Mouse (Mus musculus) Patski (cell line): ENCODE measurements around the gene 2410004P03Rik. TPM values are rescaled to one million over a fixed set of nuclear protein-coding genes. Genes with fewer than 3 reads are reported as not detected.

ENCODE experiments used
- ATAC-seq: fragments of 100-300 bp; one replicate; pipeline ENCODE4 v1.8.0; 2021
- CTCF ChIA-PET: fragments of 350-600 bp; sonication (Branson Sonifier 250); formaldehyde crosslinking; loops from one replicate; lab custom pipeline; 2022; ENCODE audit warnings: inconsistent platforms; lab: Charles Lee
- POLR2A ChIA-PET: fragments of 350-600 bp; sonication (Branson Sonifier 250); formaldehyde crosslinking; loops from one replicate; lab custom pipeline; 2022; ENCODE audit warnings: antibody characterized with exemption, inconsistent platforms; lab: Charles Lee
- DNase-seq: peaks from one replicate; pipeline ENCODE4 v3.0.0-alpha.2; 2011; ENCODE audit warnings: low read depth, low spot score
- H3K27me3 ChIP-seq: fragments of 371-371 bp; one replicate; pipeline ENCODE4 v1.5.1; 2021
- CTCF ChIP-seq: fragments of 100-300 bp; IDR thresholded peaks from one replicate; pipeline ENCODE4 v1.5.1; 2021
- in situ Hi-C: fragments of 300-500 bp; cut with MboI; formaldehyde crosslinking; loops from 3 replicates; pipeline ENCODE4 v1.11.1; 2018; ENCODE audit warnings: low pct_unique_long_range_greater_than_20kb, mixed read lengths
- polyA plus RNA-seq: library from polyadenylated mRNA; unstranded; gene quantifications from one replicate; pipeline ENCODE4 v1.2.3, GENCODE M21; 2021

The 2410004P03Rik gene
- polyA plus RNA-seq, 1 experiment from 2014 or later: not detected

DNA sequence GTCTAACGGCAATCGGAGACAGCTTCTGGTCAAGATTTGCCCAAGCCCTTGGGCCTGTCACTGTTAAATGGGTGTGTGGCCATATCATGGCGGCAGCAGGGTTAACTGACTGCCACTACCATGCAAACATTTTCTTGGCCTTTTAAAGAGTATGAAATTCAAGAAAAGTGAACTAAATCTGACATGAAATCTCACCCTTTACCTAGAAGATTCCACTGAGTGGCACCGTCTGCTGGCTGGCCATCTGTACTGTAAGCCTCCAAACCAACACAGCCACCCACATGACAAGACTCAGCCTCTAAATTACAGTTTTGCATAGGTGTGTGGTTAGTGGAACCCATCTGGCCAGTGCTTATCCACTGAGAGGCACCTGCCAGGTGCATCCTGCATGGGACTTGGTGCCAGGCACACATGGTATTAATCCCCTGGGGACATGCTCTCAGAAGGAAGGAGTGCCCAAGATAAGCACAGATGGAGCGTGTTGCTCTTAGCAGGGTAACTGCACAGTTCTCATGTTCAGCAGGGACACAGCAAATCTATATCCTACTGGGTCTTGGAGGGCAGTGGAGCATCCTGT is 14.6 kb downstream of the 2410004P03Rik start:
- DNase-seq (no peak), ATAC-seq (no peak)
- no peak for TF ChIP-seq CTCF
- no peaks in the 10 kb centered on the region for H3K27me3 ChIP-seq
- in situ Hi-C loops: no loop called here
- POLR2A ChIA-PET: no interaction called here
- CTCF ChIA-PET: interaction anchor here (1.4 kb wide), 1 partner anchor 18 kb away, joined by 5 read pairs; no protein-coding TSS in a partner anchor

DNA sequence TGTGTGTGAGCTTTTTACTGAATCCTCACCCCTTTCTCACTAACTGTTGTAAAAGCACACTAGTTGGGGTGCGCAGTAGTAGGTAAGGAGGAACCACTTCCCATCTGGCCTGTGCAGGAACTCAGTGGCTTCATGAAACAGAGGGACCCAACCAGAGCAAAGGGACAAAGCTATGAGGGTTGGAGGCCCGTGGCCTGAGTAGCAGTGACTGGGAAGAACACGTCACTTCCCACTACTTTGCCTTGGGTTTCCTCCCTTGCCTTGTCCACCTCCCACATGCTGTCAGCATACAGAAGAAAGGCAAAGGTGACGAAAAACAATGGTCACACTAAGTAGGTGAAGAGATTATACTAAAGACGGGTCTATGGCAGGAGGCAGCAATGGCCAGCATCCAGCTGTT is 15.2 kb downstream of the 2410004P03Rik start:
- in situ Hi-C loops: no loop called here
- CTCF ChIA-PET: interaction anchor here (1.4 kb wide), 1 partner anchor 19 kb away, joined by 5 read pairs; no protein-coding TSS in a partner anchor
- no peak for TF ChIP-seq CTCF
- POLR2A ChIA-PET: no interaction called here
- H3K27me3 ChIP-seq: no peaks in the 10 kb centered on the region
- no peak for DNase-seq
- ATAC-seq: no peak

DNA sequence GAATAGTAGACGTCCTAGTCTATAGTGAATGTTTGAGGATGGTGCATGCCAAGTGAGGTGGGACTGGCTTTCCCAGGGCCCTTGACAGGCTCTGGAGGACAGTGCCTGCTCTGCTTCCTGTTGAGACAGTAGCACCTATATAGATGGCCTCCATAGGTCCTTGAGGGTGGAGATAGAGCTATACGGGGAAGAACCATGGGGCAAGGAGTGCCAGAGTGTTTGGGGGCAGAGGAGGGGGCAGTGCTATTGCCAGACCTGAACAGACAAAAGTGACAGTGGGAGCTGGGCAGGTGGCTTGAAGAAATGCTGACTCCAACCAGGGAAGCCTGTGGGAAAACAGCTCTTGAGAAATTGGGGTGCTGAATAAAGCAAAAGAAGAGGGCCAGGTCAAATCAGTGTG is 17.2 kb downstream of the 2410004P03Rik start:
- POLR2A ChIA-PET: no interaction called here
- CTCF ChIA-PET: no interaction called here
- no peak for DNase-seq
- in situ Hi-C loops: no loop called here
- TF ChIP-seq CTCF: no peak
- ATAC-seq: no peak
- H3K27me3 ChIP-seq: no peaks in the 10 kb centered on the region

GRCm38 (mm10) chr12:16992355-16992754 is 19.2 kb downstream of the 2410004P03Rik start:
- ChIA-PET CTCF (interaction anchor here (1.2 kb wide), 1 partner anchor 18 kb away, joined by 3 read pairs; no protein-coding TSS in a partner anchor), POLR2A (no interaction called here)
- DNase-seq (no peak), ATAC-seq (no peak)
- no peaks in the 10 kb centered on the region for H3K27me3 ChIP-seq
- no peak for TF ChIP-seq CTCF
- in situ Hi-C loops: no loop called here

GRCm38 (mm10) chr12:16991376-16991775 is 20.2 kb downstream of the 2410004P03Rik start:
- in situ Hi-C loops: no loop called here
- DNase-seq (no peak), ATAC-seq (no peak)
- ChIA-PET POLR2A (no interaction called here), CTCF (interaction anchor here (0.9 to 1.2 kb wide), 2 partner anchors 17 to 44 kb away, joined by 3 read pairs; no protein-coding TSS in a partner anchor)
- TF ChIP-seq CTCF: no peak
- H3K27me3 ChIP-seq: no peaks in the 10 kb centered on the region

DNA sequence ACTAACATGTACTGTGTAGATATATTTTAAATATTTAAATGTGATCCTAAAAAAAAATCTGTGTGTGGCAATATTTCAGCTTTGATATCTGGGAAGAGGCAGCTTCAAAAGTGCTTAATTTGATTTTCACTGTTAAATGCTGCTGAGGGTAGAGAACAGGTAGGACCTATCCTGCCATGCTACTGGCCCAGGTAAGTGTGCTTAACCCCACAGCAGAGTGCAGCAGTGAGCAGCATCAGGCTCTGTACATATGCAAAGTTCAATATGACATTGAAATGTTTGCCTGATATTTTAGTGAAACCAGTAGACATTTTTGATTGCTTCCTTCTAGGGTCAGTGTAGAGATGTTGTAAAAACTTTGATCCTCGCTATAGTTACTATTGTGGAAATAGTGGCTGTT is 25.7 kb downstream of the 2410004P03Rik start:
- ATAC-seq (no peak), DNase-seq (no peak)
- peak; percentile 18 for TF ChIP-seq CTCF
- ChIA-PET POLR2A (no interaction called here), CTCF (no interaction called here)
- in situ Hi-C loops: no loop called here
- no peaks in the 10 kb centered on the region for H3K27me3 ChIP-seq

DNA sequence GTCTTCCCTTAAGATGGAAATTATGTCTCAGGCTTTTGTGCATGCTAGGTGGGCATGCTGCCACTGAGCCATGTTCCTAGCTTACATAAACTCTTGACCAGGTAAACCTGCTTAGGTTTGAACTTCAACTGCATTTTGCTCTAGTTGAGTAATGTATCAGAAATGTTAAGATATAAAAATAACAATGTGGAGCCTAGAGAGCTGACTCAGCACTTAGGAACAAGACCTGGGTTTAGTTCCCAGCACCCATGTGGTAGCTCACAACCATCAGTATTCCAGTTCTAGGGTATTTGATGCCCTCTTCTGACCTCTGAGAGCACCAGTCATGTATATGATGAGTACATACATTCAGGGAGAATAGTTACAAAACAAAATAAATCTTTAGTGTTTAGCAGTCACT is 34.4 kb downstream of the 2410004P03Rik start:
- no peak for TF ChIP-seq CTCF
- ChIA-PET POLR2A (interaction anchor here (1.0 kb wide), 1 partner anchor 11 kb away, joined by 3 read pairs; no protein-coding TSS in a partner anchor), CTCF (interaction anchor here (0.8 kb wide), 1 partner anchor 11 kb away, joined by 3 read pairs; no protein-coding TSS in a partner anchor)
- in situ Hi-C loops: no loop called here
- H3K27me3 ChIP-seq: no peaks in the 10 kb centered on the region
- ATAC-seq (no peak), DNase-seq (no peak)

GRCm38 (mm10) chr12:16966811-16967210 is 44.7 kb downstream of the 2410004P03Rik start:
- DNase-seq: no peak
- ChIA-PET CTCF (interaction anchor here (1.6 to 1.8 kb wide), 2 partner anchors 15 to 138 kb away, joined by 3 to 5 read pairs; no protein-coding TSS in a partner anchor), POLR2A (interaction anchor here (0.6 kb wide), 1 partner anchor 10 kb away, joined by 3 read pairs; no protein-coding TSS in a partner anchor)
- in situ Hi-C loops: no loop called here
- no peak for ATAC-seq
- no peaks in the 10 kb centered on the region for H3K27me3 ChIP-seq
- no peak for TF ChIP-seq CTCF

DNA sequence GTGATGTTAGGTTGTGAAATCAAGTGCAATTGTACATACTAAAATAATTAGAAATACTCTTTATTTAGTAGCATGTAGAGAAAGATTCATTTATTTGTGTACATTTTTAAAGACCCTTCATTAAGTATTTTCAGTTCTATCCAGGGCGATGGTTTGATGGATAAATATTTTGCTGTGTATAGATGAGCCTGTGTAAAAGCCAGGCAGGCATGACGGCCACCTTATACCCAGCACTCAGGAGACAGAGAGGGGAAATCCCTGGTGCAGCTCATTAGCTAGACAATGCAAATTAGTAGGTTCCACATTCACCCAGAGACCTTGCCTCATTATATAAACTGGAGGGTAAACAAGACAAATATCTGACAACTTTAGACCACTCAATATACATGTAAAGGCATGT is 48.2 kb downstream of the 2410004P03Rik start:
- ChIA-PET CTCF (no interaction called here), POLR2A (no interaction called here)
- no peaks in the 10 kb centered on the region for H3K27me3 ChIP-seq
- ATAC-seq (no peak), DNase-seq (no peak)
- no peak for TF ChIP-seq CTCF
- in situ Hi-C loops: no loop called here

DNA sequence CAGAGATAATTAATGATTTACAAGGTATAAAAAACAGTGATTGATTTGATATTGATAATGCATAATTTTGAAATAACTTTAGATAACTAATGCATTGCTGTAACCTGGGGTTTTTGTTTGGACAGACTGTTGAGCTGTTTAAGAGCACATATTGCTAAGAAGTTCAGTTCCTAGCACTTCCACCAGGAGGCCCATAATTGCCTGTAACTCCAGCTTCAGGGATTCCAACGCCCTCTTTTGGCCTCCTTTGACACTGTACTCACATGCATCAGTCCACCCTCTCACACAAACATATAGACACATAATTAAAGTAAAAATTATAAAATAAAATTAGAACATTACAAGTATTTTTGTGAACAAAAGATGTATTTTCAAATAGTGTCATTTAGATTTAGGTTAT is 52.7 kb downstream of the 2410004P03Rik start:
- DNase-seq (no peak), ATAC-seq (no peak)
- in situ Hi-C loops: no loop called here
- CTCF ChIA-PET: interaction anchor here (0.9 to 1.8 kb wide), 5 partner anchors 11 to 129 kb away, joined by 3 to 5 read pairs (median 3); no protein-coding TSS in a partner anchor
- POLR2A ChIA-PET: no interaction called here
- H3K27me3 ChIP-seq: no peaks in the 10 kb centered on the region
- peak; percentile 69 for TF ChIP-seq CTCF

Other genes with a start within 250 kb of the 2410004P03Rik start
- 0.04 TPM for gene Greb1, start 210.8 kb downstream of the 2410004P03Rik start, polyA plus RNA-seq
- gene E2f6, start 200.8 kb downstream of the 2410004P03Rik start, polyA plus RNA-seq: 35.3 TPM
- gene Rock2, start 116.8 kb downstream of the 2410004P03Rik start, polyA plus RNA-seq: 72.1 TPM
- 24.7 TPM for gene Pqlc3, start 11.3 kb downstream of the 2410004P03Rik start, polyA plus RNA-seq
- 0.23 TPM for gene Kcnf1, start 165.2 kb upstream of the 2410004P03Rik start, polyA plus RNA-seq